Mouse (Mus musculus) left cerebral cortex, adult 18-20 months (tissue): ENCODE results near the gene Crygn. TPM values are rescaled to one million over a fixed set of nuclear protein-coding genes. Genes with fewer than 3 reads are reported as not detected.

Experiments used
- DNase-seq, 2 experiments: peaks; one replicate each; pipeline ENCODE4 v3.0.0; 2021 to 2022; ENCODE audit warnings: low spot score in 2 of 2, mixed read lengths in 1 of 2
- total RNA-seq, 2 experiments: library from RNA; stranded (reverse); gene quantifications; 2 replicates each; pipeline ENCODE4 v1.2.3; 2021

The Crygn gene
- total RNA-seq, 2 experiments from 2014 or later, result not detected

DNA sequence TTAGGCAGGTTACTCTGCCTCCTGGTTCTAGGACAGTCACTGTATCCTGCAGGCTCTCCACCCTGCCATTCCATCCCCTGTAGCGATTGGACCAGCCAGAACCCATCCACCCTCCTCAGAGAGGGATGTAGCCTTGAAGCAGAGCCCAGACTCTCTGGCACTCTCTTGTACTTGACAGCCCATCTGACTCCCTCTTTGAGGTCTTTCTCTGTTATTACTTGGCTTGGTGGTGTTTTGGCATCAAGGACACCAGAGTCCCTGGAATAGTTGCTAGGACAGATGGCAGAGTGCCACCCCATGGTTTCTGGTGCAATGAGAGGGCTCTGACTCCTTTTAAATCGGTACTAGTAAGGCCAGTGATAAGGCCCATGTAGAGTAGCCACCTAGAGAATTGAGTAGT is 44.6 kb downstream of the Crygn start:
- no peak for DNase-seq

DNA sequence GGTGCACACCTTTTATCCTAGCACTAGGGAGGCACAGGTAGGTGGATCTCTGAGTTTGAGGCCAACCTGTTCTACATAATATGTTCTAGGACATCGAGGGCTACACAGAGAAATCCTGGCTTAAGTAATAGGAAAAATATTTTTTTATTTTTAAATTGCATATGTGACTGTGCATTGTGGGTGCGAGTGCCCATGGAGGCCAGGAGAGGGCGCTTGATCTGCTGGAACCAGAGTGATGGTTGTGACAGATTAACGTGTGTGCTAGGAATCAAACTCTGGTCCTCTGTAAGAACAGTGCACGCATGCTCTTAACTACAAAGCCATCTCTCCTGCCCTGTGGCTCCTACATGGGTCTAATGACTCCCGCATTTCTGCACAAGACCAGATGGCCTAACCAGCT is 46.2 kb downstream of the Crygn start:
- DNase-seq, result no peak

DNA sequence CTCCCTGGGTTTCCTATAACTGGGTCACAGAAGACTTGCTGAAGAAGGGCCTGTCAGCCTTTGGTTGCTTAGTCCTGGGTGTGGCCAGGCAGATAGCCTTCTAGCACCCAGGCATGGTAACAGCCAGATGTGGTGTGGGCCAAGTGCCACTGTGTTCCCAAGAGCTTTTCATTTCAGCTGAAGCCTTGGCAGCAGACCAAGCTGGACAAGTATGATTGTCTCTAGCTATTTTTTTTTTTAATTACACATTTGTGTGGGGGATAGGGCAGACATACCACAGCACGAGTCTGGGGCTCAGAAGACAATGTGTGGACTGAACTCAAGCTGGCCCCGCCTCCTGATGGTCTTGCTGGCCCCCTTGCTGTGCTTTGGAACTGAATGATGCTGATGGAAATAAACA is 47.8 kb downstream of the Crygn start:
- no peak for DNase-seq

DNA sequence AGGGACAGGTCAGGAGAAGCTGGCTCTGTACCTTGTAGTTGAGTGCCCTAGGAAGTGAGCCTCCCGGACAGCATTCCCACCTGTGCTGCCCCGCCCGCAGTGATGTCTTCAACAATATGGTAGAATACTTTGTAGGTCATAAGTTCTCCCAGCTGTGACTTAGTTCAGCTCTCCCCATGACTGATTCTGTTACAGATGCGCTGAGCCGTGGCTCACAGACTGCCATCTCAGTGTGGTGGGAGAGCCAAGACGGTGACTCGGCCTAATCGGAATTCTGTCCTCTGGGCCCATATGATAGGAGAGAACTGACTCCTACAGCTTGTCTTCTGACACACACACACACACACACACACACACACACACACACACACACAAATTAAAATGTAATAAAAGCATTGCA is 53.2 kb downstream of the Crygn start:
- no peak for DNase-seq

DNA sequence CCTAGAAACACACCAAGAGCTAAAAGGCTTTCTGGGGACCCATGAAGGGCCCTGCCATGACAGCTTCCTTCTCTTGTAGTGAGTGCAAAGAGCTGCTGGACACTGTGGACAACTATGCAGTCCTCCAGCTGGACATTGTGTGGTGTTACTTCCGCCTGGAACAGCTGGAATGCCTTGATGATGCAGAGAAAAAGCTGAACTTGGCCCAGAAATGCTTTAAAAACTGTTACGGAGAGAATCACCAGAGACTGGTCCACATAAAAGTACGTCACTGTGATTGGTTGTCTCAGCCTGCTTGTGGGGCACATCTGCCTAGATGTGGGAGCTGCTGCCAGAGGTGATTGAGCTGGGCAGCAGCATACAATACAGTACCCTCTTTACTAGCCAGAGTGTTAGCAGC is 56.5 kb downstream of the Crygn start:
- DNase-seq, result no peak

Other genes starting within 250 kb of the Crygn start
- under 1 TPM; 0.21 to 0.33 TPM for gene Gbx1, start 230.8 kb downstream of the Crygn start, total RNA-seq
- gene Asb10, start 217.0 kb downstream of the Crygn start, total RNA-seq, result not detected
- gene 4931409K22Rik, start 201.2 kb downstream of the Crygn start, total RNA-seq, result not detected
- gene Abcf2, start 180.5 kb downstream of the Crygn start, total RNA-seq, result 10 to 100 TPM; 89.7 to 90.5 TPM
- 10 to 100 TPM; 65.9 to 76.4 TPM for gene Chpf2, start 171.3 kb downstream of the Crygn start, total RNA-seq
- gene Smarcd3, start 133.6 kb downstream of the Crygn start, total RNA-seq, result 100 to 1,000 TPM in 1 of 2 experiments, 10 to 100 TPM in 1; 93.6 to 103 TPM
- gene Nub1, start 72.5 kb downstream of the Crygn start, total RNA-seq, result 10 to 100 TPM; 78.7 to 84.1 TPM
- 1 to 10 TPM in 1 of 2 experiments, under 1 TPM in 1; 0.56 to 1.0 TPM for gene Wdr86, start 27.3 kb downstream of the Crygn start, total RNA-seq
- 100 to 1,000 TPM; 130 to 134 TPM for gene Rheb, start 84.6 kb upstream of the Crygn start, total RNA-seq